Mouse (Mus musculus) left cerebral cortex, postnatal 4 days (tissue): ENCODE data around the gene Usp40. TPM values are rescaled to one million over a fixed set of nuclear protein-coding genes. Genes with fewer than 3 reads are reported as not detected.
"Not testable (repeated sequence)": the region's sequence is repeated elsewhere in the genome, so short reads cannot be mapped to it uniquely, and the experiment has no call there.

ENCODE experiments used
- DNase-seq: peaks from one replicate; pipeline ENCODE4 v3.0.0-alpha.2; 2022
- intact Hi-C: fragments of 180-260 bp; cut with DNase I; formaldehyde crosslinking; loops from one replicate; pipeline ENCODE4 v1.15.1; 2025
- total RNA-seq, 2 experiments: library from RNA; stranded (reverse); gene quantifications; 2 replicates each; pipeline ENCODE4 v1.2.3; 2021

The Usp40 gene
- 10 to 100 TPM; 27.9 to 29.8 TPM for total RNA-seq

DNA sequence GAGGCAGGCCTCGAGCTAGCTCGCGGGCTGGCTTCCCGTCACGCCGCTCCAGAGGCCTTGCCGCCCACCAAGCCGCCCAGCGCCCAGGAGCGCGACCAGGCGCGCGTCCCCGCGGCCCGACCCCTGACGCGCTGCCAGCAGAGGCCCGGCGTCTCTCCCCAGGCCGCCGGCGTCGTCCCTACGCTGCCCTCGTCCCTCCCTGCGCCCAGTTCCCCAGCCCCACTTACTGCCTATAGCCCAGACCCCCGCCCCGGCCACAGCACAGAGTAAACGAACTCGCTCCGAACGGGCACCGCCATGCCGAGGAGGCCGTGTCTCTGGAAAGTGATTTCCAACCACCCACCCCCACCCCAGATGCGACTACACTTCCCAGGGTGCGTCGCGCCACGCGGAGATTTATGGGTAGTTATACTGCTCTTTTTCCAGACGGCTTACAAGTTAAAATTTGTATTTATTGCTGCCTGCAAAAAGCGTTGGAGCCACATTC lies at the start of gene Usp40:
Gene Usp40 (minus strand): TSS at position 341 of the 487 bp plus-strand sequence.
- peak; percentile 76 for DNase-seq
- intact Hi-C loops, result loop anchor here (10.0 kb wide), 1 partner anchor 277 kb away; no protein-coding TSS in a partner anchor

DNA sequence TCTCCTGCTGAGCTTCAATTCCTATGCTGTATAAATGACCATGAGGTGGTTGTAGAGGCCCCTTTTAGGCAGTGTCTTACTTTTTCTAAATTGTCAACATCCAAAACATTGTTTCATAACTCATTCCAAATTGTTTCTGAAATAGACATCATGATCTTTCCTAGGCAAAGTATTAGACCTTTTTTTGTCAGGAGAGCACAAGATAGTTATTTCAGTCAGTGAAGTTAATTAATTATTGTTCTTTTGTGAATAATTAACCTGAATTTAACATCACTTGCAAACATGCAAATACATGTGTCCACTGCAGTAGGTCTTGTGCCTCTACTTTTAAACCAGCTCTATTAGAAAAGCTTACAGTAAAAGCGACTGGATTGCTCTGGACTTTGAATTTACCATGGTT lies 46.7 kb upstream of the Usp40 start, which contains the start of gene Ugt1a10:
Gene Ugt1a10 (plus strand): TSS at position 301 of the 400 bp plus-strand sequence.
- DNase-seq, result no peak
- intact Hi-C loops, result no loop called here

DNA sequence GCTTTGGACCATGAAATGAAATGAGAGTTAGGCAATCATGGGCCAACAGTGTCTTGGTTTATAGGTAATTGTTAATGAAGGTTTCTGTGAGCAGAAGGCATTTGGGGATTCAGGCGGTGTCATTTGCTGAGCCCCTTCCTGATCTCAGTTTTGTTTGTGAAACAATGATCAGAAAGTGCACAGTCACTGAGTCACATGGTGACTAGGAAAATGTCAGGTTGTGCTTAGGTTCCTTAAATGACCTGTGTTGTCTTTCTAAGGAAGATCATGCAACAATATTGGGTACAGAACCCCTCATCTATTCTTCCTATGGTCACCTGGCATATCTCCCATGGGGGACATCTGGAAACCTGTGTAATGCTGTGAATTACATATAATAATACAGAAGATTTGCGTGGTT lies 39.1 kb upstream of the Usp40 start:
- intact Hi-C loops, result not testable (repeated sequence)

DNA sequence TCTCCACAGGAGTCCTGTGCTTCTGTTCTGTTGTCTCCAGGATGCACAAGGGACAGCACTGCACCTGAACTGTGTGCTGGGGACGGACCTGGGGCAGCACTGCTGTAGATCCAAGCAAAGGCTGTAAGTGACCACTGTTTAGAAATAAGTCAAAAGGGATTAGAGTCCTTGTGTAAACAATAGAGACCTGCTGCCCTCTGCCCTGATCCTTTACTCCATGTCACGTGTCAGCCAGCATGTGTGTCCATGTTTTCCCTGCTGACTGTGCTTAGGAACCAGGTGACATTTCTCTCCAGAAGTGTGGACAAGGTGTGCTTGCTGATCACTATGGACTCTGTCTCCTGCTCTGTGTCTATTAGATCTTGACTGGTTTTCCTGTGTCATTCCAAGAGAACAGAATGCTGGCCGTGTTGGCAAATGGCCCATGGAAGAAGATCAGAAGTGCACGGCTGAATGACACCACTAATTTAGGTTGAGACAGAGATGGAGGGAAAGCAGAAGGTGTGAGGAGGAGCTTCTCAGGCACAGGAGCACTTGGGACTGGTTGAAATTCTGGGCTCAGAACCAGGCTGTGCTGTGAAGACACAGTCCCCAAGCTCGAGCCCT lies 36.6 kb upstream of the Usp40 start:
- intact Hi-C loops, result not testable (repeated sequence)
- peak; percentile 19 for DNase-seq

More for the DNA sequence above, 39.1 kb upstream of the Usp40 start:
- not testable (repeated sequence) for DNase-seq

DNA sequence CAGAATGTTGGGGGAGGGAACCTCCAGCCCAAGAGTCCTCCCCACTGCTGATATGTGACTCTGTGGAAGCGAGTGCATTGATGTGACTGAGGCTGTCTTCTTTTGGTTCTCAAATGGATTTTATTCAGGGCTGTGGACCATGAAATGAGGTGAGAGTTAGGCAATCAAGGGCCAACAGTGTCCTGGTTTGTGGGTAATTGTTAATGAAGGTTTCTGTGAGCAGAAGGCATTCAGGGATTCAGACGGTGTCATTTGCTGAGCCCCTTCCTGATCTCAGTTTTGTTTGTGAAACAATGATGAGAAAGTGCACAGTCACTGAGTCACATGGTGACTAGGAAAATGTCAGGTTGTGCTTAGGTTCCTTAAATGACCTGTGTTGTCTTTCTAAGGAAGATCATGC lies 34.7 kb upstream of the Usp40 start:
- DNase-seq, intact Hi-C loops: not testable (repeated sequence)

DNA sequence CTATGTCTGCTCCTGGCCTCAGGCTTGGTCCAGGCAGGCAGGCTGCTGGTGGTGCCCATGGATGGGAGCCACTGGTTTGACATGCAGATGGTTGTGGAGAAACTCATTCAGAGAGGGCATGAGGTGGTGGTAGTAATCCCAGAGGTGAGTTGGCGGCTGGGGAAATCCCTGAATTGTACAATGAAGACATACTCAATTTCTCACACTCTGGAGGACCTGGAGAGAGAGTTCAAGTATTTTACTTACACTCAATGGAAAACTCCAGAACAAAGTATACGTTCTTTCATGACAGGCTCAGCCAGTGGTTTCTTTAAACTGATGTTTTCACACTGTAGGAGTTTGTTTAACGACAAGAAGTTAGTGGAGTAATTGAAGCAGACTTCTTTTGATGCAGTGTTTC lies 16.9 kb upstream of the Usp40 start:
- intact Hi-C loops, DNase-seq: not testable (repeated sequence)

DNA sequence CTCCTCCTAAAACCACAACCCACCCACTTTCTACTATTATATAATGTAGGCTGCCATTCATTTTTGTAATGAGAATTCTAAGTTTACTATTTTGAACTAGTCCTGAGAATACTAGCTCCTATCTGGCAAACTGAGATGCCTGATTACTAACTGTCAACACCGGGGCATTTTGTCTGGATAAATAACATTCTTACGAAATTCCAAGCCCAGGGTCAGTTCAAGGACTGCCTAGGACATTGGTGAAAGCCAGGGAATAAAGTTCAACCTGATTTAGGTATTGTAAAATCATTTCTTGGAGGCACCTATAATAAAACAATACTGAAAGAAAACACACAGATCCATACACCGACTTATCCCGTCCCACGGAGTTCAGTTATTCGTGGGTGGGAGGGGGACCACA lies 7.0 kb upstream of the Usp40 start:
- intact Hi-C loops, result no loop called here
- DNase-seq, result no peak

DNA sequence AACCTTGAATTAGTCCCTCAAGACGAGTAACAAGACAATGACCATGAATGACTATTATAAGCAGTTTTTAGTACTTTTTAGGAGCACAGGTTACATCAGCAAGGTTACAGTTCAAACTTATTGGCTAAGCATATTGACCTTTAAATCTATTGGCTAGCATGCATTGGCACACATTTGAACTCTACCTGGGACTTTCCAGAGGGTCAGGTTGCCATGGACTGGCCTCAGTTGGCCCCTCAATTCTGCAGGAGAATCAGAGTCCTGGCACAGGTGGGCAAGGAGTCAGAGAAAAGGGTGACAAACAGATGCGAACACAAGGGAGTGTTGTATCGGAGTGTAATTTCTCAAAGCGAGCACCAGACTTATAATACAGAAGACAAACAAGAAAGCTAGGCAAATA lies 6.3 kb upstream of the Usp40 start:
- intact Hi-C loops, result no loop called here

DNA sequence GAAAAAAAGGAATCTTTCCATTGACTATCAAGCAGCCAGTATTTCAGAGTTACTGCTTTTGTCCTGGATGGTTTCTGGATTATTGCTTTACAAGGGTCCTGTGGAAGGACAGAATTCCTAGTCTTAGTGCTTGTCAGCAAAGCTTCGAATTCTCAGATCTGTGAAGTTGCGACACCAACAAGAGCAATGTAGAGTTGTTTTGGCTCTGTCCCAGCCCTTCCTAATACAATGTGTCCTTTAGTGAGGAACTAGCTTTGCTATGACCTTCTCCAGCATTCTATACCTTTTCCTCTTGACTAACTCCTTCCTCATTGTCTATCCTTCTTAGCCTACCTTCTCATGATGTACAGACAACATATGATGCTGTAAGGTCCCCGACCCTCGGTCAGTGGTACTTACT lies 5.8 kb upstream of the Usp40 start:
- no peak for DNase-seq
- intact Hi-C loops, result no loop called here

More for the DNA sequence above, 6.3 kb upstream of the Usp40 start:
- no peak for DNase-seq

DNA sequence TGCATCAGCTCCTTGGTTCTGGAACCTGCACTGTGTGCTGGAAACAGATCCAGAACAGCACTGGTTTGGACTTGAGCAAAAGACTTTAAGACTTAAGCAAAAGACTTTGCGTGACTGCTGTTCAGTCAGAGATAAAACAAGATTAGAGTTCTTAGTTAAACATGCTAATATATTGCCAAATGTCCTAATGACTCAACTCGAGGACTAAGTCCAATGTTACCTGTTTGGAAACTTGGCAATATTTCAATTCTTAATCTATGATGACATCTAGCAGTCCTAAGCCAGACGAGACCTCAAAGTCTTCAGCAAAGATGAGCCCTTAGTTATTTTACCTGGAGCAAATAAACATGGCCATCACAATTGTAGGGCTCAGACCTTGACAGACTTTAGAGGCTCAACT lies 5.4 kb upstream of the Usp40 start:
- DNase-seq, result no peak
- intact Hi-C loops, result no loop called here

DNA sequence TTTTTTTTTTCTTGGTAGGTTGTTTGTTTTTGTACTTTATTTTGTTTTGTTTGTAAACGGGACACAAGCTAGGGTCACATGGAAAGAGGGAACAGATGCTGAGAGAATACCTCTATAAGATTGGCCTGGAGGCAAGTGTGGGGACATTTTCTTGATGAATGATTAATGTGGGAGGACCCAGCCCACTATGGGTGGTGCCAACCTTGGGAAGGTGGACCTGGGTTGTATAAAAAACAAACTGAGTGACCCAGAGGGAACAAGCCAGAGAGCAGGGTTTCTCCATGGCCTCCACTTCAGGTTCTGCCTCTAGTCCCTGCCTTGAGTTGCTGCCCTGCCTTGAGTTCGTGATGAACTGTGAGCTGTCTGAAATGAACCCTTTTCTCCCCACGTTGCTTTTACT lies 1.2 kb upstream of the Usp40 start:
- intact Hi-C loops, result loop anchor here (10.0 kb wide), 1 partner anchor 275 kb away; no protein-coding TSS in a partner anchor

DNA sequence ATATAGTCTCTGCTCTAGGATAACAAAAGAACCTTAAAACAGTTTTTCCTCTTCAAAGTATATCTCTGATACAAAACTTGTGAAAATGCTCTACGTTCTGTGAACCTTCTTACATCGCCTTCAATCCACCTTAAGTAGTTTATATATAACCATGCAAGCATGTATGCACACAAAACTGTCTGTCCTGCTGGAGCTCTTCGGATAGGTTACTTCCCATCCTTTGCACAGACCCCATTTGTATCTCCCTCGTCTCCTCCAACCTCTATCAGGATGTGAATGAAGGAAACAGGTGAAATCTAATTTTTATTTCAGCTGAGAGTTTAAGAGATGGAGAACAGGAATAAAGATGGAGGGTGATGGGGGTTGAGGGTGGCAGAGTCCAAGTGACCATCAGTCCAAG lies 384 bp upstream of the Usp40 start:
- intact Hi-C loops, result loop anchor here (10.0 kb wide), 1 partner anchor 276 kb away; no protein-coding TSS in a partner anchor

More for the DNA sequence above, 1.2 kb upstream of the Usp40 start:
- no peak for DNase-seq

DNA sequence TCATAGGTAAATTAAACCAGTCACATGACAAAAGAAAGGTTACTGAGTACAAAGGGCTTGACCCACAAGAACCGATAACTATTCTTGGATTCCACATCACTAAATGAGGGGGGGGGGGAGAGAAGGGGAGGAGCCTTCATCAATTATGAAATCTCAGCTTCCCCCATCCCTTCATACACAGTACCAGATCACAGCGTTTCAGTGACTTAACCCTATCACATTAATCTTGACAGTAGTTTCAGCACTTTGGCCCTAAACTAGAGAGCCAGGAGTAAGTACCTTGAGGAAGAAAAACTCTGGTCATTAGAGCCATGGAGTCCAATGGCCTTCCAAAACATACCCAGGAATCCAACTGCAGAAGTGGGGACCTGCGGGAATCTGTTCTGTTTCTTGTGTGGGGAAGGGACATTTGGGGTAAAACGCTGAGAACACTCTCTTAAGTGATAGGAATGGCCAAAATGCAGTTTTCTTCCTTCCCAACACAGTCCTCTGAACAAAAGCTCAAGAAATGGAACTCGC lies 600 bp downstream of the Usp40 start:
- intact Hi-C loops, result loop anchor here (10.0 kb wide), 1 partner anchor 277 kb away; no protein-coding TSS in a partner anchor
- no peak for DNase-seq

More for the DNA sequence above, 384 bp upstream of the Usp40 start:
- DNase-seq, result no peak

DNA sequence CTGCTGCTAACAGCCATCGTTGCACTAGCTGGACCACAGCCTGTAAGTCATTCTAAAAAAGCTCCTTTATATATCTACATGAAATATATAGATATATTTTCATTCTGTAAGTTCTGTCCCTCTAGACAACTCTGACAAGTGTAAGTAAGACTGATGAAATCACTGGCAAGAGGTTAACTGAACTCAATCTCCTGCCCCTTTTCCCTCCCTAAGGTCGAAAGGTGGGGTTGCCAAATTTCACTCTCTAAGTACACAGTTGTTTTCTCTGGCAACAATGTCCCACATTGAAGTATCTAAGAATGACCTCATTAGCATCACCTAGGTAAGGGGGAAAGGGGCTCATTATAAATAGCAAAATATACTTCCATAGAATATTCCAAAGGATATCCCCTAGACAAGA lies 15.6 kb downstream of the Usp40 start:
- intact Hi-C loops, result no loop called here
- DNase-seq, result no peak

DNA sequence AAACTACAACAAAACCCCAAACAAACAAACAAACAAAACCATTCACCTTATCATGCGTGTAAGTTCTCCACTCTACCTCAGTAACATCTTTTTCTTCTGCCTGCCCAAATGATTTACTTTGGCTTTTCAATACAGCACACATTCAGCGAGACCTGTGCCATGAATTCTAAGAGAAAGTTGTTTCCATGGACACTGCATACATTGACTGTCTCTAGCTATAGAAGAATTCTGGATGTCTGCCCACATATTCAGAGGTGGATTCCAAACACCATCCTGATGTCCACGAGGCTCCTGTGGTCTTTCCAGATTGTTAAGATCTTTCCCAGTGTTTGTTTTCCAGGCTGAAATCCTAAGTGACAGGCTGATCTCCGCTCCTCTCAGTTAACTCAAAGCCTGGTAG lies 26.1 kb downstream of the Usp40 start:
- intact Hi-C loops, result no loop called here
- no peak for DNase-seq

DNA sequence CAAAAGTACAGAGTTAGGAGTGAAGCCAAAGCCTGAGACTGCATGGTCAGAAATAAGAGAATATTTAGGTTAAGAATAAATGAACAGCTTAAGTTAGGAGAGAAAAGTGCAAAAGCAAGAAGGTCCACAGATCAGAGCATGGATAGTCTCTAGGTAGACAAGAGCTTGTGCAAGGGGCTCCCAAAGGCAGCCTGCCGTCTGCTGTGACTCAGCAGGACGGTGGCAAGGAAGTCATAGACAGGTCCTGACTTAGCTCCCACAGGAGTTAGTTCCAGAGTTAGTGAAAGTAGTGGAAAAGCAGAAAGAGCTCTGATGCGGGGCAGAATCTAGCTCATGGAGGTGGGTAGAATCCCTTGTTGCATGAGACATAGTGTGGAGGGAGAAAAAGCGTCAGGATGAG lies 38.0 kb downstream of the Usp40 start:
- DNase-seq, result no peak
- intact Hi-C loops, result loop anchor here (10.0 kb wide), 1 partner anchor 546 kb away; no protein-coding TSS in a partner anchor

DNA sequence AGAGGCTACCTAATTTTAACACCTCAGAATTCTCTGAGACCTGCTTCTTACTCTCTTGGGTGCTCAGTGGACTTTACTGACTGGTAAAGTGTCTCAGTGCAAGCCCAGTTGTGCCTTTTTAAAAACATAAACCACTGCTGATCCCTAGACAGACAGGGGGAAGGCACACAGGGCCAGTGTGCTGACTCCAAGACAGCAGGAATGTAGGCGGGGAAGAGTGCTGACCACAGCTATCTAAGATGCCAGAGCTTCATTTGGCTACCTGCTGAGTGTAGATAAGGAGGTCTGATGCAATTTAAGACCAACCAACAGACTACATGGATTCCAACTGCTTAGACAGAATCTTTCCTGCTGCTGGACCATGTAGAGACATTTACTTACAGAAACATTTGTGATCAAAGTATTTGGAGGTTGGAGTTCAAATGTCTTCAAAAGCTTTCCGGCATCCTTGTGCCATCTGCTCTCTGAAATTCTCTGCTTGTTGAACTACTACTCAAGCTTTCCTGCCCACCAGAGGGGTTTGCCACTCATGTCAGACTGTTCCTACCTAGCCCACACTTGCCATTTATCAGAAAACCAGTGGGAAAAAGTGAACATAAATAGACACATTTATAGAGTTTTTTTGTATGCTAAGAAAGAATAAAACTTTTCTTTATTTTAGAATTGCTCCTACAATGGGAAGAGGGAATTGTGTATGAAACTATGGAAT lies 46.7 kb downstream of the Usp40 start:
- no peak for DNase-seq
- intact Hi-C loops, result no loop called here

DNA sequence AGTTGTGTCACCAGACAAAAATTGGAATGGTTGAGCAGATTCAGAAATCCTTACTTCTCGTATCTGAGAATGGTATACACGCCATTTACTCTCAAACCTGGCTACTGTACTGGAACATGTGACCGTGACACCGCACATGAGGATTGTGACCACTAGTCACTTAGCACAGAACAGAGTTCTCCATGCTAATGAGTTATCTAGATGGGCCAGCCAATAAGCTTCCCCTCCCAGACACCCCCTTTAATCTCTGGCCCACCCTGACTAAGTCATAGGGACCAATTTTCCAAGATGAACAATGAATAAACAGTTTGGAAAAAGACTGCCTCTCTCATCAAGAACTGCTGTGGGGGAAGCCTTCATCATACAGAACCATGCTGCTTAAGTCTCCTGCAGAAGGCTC lies 47.6 kb downstream of the Usp40 start:
- intact Hi-C loops, result no loop called here
- DNase-seq, result no peak

DNA sequence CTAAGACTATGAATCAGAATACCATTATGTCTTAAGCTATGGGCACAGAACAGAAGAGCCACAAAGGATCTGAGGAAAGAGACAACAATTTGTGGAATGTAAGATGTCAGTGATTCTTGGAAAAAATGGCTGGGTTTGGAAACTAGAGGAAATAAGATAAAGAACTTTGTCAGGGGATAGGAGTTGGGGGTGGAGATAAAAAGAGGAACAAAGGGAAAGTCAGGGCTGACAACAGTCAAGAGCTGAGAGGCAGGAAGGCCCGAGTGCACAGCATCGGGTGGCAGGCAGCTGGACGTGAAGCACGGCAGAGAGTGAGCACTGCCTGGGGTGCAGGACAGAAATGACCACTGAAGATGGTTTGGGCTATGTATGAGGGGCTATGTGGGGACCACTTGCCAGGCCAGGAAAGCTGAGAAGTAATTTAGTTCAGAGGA lies 48.3 kb downstream of the Usp40 start:
- DNase-seq, result no peak
- intact Hi-C loops, result no loop called here

DNA sequence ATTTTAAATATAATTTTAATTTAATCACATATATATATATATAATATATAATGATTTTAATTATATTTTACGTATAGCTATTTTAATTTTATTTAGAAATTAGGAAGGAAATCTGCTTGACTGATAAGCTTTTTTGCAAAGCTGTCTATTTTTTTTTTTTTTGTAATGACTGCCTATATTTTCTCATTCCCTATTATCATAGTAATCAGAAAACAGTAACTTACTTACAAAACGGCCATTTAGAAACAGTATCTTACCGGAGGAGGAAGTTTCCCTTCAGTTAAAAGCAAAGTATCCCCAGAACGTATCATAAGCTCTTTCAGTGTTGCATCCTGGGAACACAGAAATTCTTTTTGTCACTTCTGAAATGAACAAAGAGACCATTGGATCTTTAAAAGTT lies 48.8 kb downstream of the Usp40 start:
- no peak for DNase-seq
- intact Hi-C loops, result no loop called here

DNA sequence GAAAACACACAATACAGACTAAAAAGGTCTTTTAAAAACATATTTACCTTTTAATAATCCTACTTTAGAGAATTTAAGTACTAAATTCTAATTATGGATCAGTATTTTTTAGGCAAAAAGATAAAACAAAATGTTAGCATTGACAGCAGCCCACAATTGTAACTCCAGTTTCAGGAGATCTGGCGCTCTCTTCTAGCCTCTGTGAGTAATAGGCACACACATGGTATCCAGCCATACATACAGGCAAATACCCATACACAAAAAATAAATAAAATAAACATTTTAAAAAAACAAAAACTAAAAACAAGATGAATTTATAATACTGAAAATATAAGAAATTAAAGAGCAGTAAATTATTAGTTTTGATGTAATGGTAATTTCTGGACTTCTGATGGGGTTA lies 49.4 kb downstream of the Usp40 start:
- DNase-seq, result no peak
- intact Hi-C loops, result no loop called here

DNA sequence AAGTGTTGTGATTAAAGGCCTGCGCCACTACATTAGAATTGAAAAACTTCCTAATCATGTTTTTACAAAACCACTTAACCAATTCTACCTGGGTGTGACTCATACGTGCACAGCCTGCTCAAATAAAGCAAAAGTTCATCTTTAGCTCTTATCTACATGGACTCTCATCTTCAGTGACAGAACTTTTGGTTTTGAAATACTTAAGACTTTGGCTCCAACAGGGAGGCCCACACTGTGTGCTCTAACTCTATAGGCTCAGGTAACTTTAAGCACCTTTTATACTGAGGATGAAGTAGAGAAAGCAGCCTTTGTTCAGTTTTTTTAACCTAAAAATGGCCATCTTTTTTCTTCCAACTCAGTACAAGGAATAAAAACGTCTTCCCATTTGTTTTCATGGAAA lies 55.3 kb downstream of the Usp40 start:
- DNase-seq, result no peak
- intact Hi-C loops, result no loop called here
